Comparison of ENCODE assay signal across 10 mouse cellular contexts in genomic region chr6:126585813-126586212, GRCm38 (mm10). TPM values are rescaled to one million over a fixed set of nuclear protein-coding genes. Genes with fewer than 3 reads are reported as not detected.
DNase-seq lines count a peak whose midpoint lies in the region; ATAC-seq lines count a peak whose summit lies in the region.
"Had no signal": no experiment of that assay in that cellular context is flagged by ENCODE, and none has a peak within 500 bp of the region (broad histone marks: within the 10 kb centered on the region; RNA-seq: fewer than 3 reads in every experiment).

No protein-coding gene starts in this region.

- peaks cover 16% of the 10 kb centered on the region; the same call in 1 of the 2 replicates for H3K27me3 ChIP-seq in heart, embryonic 10.5 days (ENCODE audit: insufficient read depth, poor library complexity, severe bottlenecking)
- H3K27me3 ChIP-seq in kidney, embryonic 15.5 days = 0 out of 2 replicates have a peak, but pooled peaks cover 4% of the 10 kb centered on the region
- H3K27me3 ChIP-seq: neural tube, embryonic 13.5 days had no signal

- H3K4me3 ChIP-seq in heart, embryonic 10.5 days = no peak overlapping the region
- H3K4me3 ChIP-seq in kidney, embryonic 15.5 days (replicated peaks) = no peak overlapping the region
- H3K4me3 ChIP-seq: neural tube, embryonic 13.5 days had no signal

- H3K4me1 ChIP-seq in heart, embryonic 10.5 days = no peaks in the 10 kb centered on the region
- H3K4me1 ChIP-seq in kidney, embryonic 15.5 days = no peaks in the 10 kb centered on the region

- WGBS in heart, embryonic 10.5 days = 54% methylated on average over 7 of the region's 7 CpGs
- WGBS in kidney, embryonic 15.5 days = 54% methylated on average over 7 of the region's 7 CpGs

- no peaks in the 10 kb centered on the region for H3K36me3 ChIP-seq in heart, embryonic 10.5 days
- no peaks in the 10 kb centered on the region for H3K36me3 ChIP-seq in kidney, embryonic 15.5 days
- H3K36me3 ChIP-seq: neural tube, embryonic 13.5 days had no signal

- DNase-seq in heart, adult 11 months = peak; percentile 96
- no peak for DNase-seq in heart, embryonic 10.5 days (ENCODE audit: low spot score)
- peak; percentile 71 for DNase-seq in adrenal gland, postnatal 10 days
- peak; percentile 80 to 91 for DNase-seq in frontal cortex, adult 2 months (ENCODE audit: extremely low spot score in 1 of 2, low spot score in 1 of 2)
- peak; percentile 90 for DNase-seq in layer of hippocampus, adult 8-10 months (ENCODE audit: low spot score in 2 of 2)
- peak; percentile 80 for DNase-seq in right cerebral cortex, postnatal 4 days
- no peak for DNase-seq in thymus, postnatal 0 days (ENCODE audit: low spot score)

- no peak overlapping the region for H3K4me2 ChIP-seq in kidney, embryonic 15.5 days
- H3K4me2 ChIP-seq: neural tube, embryonic 13.5 days had no signal

- no peak for ATAC-seq in kidney, embryonic 15.5 days (replicated peaks; ENCODE audit: low FRiP score)

- no peak overlapping the region for H3K27ac ChIP-seq in heart, embryonic 10.5 days
- no peak overlapping the region for H3K27ac ChIP-seq in kidney, embryonic 15.5 days
- H3K27ac ChIP-seq: neural tube, embryonic 13.5 days had no signal

- no peak overlapping the region for H3K9ac ChIP-seq in kidney, embryonic 15.5 days
- H3K9ac ChIP-seq: neural tube, embryonic 13.5 days had no signal

- H3K9me3 ChIP-seq in heart, embryonic 10.5 days = no peaks in the 10 kb centered on the region
- H3K9me3 ChIP-seq in kidney, embryonic 15.5 days (replicated peaks) = no peaks in the 10 kb centered on the region
- H3K9me3 ChIP-seq: neural tube, embryonic 13.5 days had no signal

RNA-seq across cellular contexts. Expression of gene Kcna5, which starts 50.6 kb away (rescaled TPM):
- polyA plus RNA-seq in heart, embryonic 10.5 days (2016; fragmentation: Nextera tagmentation; extraction: Ambion mirVana) = 9.3 and 12.8 TPM in 2 replicates
- 10 to 100 TPM in 1 of 2 experiments, 1 to 10 TPM in 1; 5.1 to 10.1 TPM for total RNA-seq in adrenal gland, postnatal 10 days (2021)
- polyA plus RNA-seq in frontal cortex, adult 2 months (2012; rRNA removed) = 5.4 and 6.3 TPM in 2 replicates
- 1 to 10 TPM; 1.1 to 2.8 (median 1.7) TPM for total RNA-seq in layer of hippocampus, adult 8-10 months (2022)
- polyA plus RNA-seq in thymus, postnatal 0 days (2015; fragmentation: Nextera tagmentation; extraction: Ambion mirVana) = 0.36 and 0.48 TPM in 2 replicates
- polyA plus RNA-seq in kidney, embryonic 15.5 days (2015; fragmentation: Nextera tagmentation; extraction: Ambion mirVana) = 3.2 and 4.5 TPM in 2 replicates
- total RNA-seq: common myeloid progenitor, adult 5-6 weeks had no signal

Comparison
In these comparisons a context has a peak if more than half of its experiments do, and no peak if none do; other contexts are left out.
1. DNase-seq: peak in heart, adult 11 months (single experiment), adrenal gland, postnatal 10 days (single experiment), frontal cortex, adult 2 months (2 of 2), layer of hippocampus, adult 8-10 months (2 of 2) and right cerebral cortex, postnatal 4 days (single experiment); none in heart, embryonic 10.5 days (single experiment) and thymus, postnatal 0 days (single experiment).